Mouse (Mus musculus) neural tube, embryonic 10.5 days (tissue): ENCODE data around the gene Itm2c.

Experiments used
- DNase-seq: peaks from one replicate; pipeline ENCODE4 v3.0.0-alpha.2; 2017; ENCODE audit warnings: low spot score; ENCODE audit errors: extremely low spot score

Gene Itm2c

GRCm38 (mm10) chr1:85933631-85934465 is 39.8 kb downstream of the Itm2c start:
- DNase-seq, result peak; percentile 61

DNA sequence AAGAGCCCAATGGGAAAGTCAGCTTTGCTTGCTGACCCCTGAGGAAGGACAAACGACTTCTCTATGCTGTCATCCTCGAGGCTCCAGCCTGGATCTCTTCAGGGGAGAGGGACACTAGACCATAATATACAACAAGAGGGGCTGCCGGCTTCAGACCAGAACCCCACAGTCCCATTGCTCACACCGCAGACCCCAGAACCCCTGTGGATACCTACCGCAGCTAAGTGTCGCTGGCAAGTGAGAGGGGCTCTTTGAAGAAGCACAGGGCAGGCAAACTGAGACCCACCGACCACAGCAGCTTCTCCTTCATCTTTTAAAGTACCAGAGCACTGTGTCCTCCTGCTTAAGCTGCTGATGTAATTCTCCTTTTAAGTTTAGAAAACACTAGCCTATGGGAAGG is 40.5 kb downstream of the Itm2c start:
- no peak for DNase-seq

DNA sequence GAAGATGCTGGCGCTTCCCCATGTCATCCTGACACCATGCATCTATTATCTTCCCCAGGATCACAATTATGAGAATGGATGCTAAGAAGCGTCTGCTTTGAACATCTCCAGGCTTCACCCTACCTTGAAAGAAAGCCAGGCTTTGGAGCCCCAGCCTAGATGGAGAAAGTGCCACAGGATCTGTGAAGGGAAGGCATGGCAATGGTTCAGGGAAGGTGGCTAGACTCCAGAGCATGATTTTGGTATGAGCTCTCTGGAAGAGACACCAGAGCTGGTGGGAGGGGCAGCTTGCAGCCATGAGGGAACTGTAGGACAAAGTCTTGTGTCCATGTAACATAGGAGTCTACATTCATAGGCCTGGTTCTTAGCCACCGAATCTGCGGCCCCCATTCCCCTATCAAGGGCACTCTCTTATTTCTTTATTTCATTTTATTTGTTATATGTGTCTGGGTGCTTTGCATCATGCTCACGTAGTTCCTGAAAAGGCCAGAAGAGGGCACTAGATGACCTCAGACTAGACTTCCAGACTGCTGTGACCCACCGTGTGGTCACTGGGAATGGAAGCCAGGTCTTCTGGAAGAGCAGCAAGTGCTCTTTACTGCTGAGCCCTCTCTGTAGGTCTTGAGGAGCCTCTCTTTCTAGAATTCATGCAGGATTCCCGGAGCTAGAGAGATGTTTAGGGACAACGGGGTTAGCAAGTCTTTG is 41.2 kb downstream of the Itm2c start:
- peak; percentile 62 for DNase-seq

GRCm38 (mm10) chr1:85936265-85936664 is 42.2 kb downstream of the Itm2c start:
- DNase-seq, result no peak

- no peak for DNase-seq
These were observed 43.2 kb downstream of the Itm2c start for GRCm38 (mm10) chr1:85937323-85937722.

DNA sequence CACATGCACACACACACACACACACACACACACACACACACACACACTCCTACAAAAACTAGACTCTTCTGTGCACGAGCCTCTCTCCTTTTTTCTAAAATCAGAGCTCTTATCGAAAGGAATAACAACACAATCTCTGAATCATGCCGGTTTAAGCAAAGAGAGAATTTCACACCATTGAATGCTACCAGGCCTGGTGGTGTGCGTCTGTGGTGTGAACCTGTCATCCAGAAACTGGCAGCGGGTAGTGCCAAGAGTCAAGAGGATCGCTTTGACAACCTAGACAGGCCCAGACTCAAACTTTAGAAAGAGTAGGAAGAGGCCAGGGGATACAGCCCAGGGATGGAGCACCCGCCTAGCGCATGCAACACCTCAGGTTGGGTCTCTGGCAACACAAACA is 48.2 kb downstream of the Itm2c start:
- DNase-seq, result no peak

- DNase-seq, result no peak
These were observed 55.1 kb downstream of the Itm2c start for GRCm38 (mm10) chr1:85949085-85949684.

DNA sequence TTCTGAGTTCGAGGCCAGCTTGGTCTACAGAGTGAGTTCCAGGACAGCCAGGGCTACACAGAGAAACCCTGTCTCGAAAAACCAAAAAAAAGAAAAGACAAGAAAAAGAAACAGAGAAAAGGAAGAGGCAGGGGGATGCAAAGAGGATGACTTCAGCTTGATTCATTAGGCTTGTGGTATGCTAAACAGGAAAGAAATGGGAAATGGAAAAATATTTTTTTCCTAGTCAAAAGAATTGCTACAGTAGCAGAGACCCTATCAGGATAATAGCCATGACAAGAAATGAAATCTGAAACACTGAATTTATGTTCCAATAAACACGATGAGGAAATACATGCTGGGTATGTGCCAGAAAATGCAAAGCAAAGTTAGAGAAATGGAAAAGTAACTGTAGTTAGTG is 61.1 kb downstream of the Itm2c start:
- no peak for DNase-seq

GRCm38 (mm10) chr1:85957290-85957689 is 63.2 kb downstream of the Itm2c start:
- DNase-seq, result no peak

- no peak for DNase-seq
These were observed 64.0 kb downstream of the Itm2c start for GRCm38 (mm10) chr1:85957942-85958619.
